Mouse (Mus musculus): Measurements from ENCODE around the gene Slc51a. TPM values are rescaled to one million over a fixed set of nuclear protein-coding genes. Genes with fewer than 3 reads are reported as not detected.

Slc51a gene
- 0.25 and 1.3 TPM in 2 replicates for polyA plus RNA-seq (2015; fragmentation: Nextera tagmentation; extraction: Ambion mirVana)

DNA sequence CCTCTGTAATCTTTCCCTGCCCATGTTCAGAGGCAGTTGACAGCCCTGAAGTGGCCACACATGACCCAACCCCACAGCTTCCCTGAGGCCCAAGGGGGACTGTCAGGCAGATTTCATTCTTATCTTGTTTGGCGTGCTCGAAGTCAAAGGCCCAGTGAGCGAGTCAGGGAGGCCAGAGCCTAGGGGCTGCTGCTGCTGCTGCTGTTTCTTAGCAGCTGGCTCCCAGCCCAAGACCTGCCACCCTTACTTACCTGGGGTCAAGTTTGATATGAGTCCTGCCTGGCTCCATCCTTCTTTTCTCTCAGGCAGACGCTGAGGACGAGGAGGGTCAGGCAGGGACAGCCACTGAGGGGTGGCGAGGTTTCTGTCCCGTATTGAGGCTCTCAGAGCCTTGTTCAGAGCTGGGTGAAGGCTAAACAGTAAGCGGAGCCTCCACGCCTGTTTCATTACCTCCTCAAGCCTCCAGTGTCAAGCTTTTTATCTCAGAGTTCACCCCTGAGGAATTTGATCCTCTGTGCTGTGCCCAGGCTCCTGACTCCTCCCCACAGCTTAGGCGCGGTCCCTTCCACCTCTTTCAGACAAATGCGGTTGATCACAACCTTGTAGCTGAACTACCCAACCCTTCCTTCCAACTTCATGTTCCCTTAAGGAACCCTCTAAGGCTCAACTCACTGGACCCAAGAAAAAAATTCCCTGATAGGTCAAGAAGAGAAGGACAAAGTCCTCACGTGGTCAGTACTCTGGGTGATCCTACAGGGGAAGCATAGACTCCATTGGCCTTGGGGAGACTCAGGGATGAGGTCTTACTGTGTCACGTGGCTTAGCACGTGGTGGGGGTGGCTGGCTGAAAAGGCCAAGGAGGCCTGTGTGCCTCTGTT, at the start of gene Slc51a:
TSS of gene Slc51a (minus strand) at position 646 of the 878 bp plus-strand sequence.
- H3K9ac ChIP-seq (ENCODE audit: low read depth, low read length): no peak within 1 kb of the TSS
- no peaks in the 10 kb centered on the region for H3K9me3 ChIP-seq (replicated peaks; ENCODE audit: control insufficient read depth, low read length)
- peaks cover 16% of the 10 kb centered on the region for H3K4me1 ChIP-seq (ENCODE audit: control insufficient read depth, low read depth, low read length)
- no peak within 1 kb of the TSS for H3K4me3 ChIP-seq (ENCODE audit: low read depth, low read length)
- H3K36me3 ChIP-seq (ENCODE audit: control insufficient read depth, insufficient read depth): no peaks in the 10 kb centered on the region
- H3K27me3 ChIP-seq (ENCODE audit: control insufficient read depth, insufficient read depth, low read depth, low read length): no peaks in the 10 kb centered on the region
- WGBS (ENCODE audit: insufficient replicate concordance): 33% methylated on average over 15 of the region's 15 CpGs
- H3K4me2 ChIP-seq (ENCODE audit: low read depth, low read length): peak within 1 kb of the TSS; percentile 37
- H3K27ac ChIP-seq (ENCODE audit: low read length): no peak within 1 kb of the TSS
- peak; percentile 91 for ATAC-seq (ENCODE audit: low read depth)

DNA sequence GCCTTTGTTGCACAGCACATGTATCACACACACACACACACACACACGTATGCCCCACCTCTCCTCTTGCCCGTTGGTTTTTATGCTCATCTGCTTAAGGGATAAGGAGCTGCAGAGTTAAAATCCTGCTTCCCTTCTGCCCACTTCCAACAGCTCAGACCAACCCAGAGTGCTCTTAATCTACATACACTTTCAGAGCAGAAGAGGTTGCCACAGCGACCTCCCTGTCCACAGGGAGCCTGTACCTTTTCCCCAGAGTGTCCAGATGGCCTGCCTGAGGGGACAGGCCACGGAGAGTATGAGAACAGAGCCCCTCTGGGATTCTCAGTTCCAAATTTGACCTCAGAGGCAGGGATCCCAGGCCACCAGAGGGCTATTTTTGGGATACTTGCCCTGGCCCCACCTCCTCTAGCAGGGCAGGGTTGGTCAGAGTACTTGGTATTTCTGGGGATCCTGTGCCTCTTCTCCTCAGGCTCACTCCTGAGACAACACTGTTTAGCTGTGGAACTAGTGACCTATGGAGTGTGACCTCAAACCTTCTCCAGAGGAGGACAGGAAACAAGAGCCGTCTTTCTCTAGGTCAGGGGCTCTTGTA, 47.6 kb upstream of the Slc51a start:
- no peak overlapping the region for H3K27ac ChIP-seq (ENCODE audit: low read length)
- ATAC-seq (ENCODE audit: low read depth): 0 out of 2 replicates have a peak, but pooled peaks have one; percentile 9
- peaks cover 16% of the 10 kb centered on the region for H3K4me1 ChIP-seq (ENCODE audit: control insufficient read depth, low read depth, low read length)
- no peaks in the 10 kb centered on the region for H3K27me3 ChIP-seq (ENCODE audit: control insufficient read depth, insufficient read depth, low read depth, low read length)
- no peak overlapping the region for H3K4me2 ChIP-seq (ENCODE audit: low read depth, low read length)
- H3K9ac ChIP-seq (ENCODE audit: low read depth, low read length): no peak overlapping the region
- no peaks in the 10 kb centered on the region for H3K36me3 ChIP-seq (ENCODE audit: control insufficient read depth, insufficient read depth)
- 40% methylated on average over 5 of the region's 5 CpGs for WGBS (ENCODE audit: insufficient replicate concordance)
- no peaks in the 10 kb centered on the region for H3K9me3 ChIP-seq (replicated peaks; ENCODE audit: control insufficient read depth, low read length)
- H3K4me3 ChIP-seq (ENCODE audit: low read depth, low read length): no peak overlapping the region

- Histone ChIP-seq H3K27ac (ENCODE audit: low read length) (no peak overlapping the region), H3K4me2 (ENCODE audit: low read depth, low read length) (no peak overlapping the region), H3K36me3 (ENCODE audit: control insufficient read depth, insufficient read depth) (no peaks in the 10 kb centered on the region), H3K9me3 (replicated peaks; ENCODE audit: control insufficient read depth, low read length) (no peaks in the 10 kb centered on the region), H3K4me1 (ENCODE audit: control insufficient read depth, low read depth, low read length) (peaks cover 13% of the 10 kb centered on the region), H3K27me3 (ENCODE audit: control insufficient read depth, insufficient read depth, low read depth, low read length) (no peaks in the 10 kb centered on the region), H3K9ac (ENCODE audit: low read depth, low read length) (no peak overlapping the region), H3K4me3 (ENCODE audit: low read depth, low read length) (no peak overlapping the region)
- 68% methylated on average over 18 of the region's 18 CpGs for WGBS (ENCODE audit: insufficient replicate concordance)
- no peak for ATAC-seq (ENCODE audit: low read depth)
These were observed 45.5 kb upstream of the Slc51a start for GRCm38 (mm10) chr16:32532878-32533826.

DNA sequence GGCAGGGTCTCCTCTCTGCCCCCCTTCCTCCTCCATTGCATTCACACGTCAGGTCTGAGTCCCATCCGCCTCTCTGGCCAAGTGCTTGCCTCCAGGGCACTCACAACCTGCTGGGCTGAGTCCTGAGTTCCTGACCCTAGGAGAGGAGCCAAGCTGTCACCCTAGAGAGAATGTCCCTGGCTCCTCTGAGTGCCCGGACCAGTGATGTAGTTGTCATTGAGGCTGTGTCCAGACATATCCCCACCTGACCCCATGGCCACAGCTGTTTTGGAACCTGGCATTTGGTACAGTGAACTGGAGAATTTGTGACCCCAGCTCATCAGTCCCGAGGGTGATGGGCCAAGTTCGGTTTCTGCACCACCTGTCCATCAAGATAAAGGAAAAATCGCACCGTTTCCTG, 39.2 kb upstream of the Slc51a start:
- no peak overlapping the region for H3K4me2 ChIP-seq (ENCODE audit: low read depth, low read length)
- peaks cover 17% of the 10 kb centered on the region for H3K4me1 ChIP-seq (ENCODE audit: control insufficient read depth, low read depth, low read length)
- H3K9ac ChIP-seq (ENCODE audit: low read depth, low read length): no peak overlapping the region
- H3K27me3 ChIP-seq (ENCODE audit: control insufficient read depth, insufficient read depth, low read depth, low read length): no peaks in the 10 kb centered on the region
- no peak overlapping the region for H3K27ac ChIP-seq (ENCODE audit: low read length)
- no peaks in the 10 kb centered on the region for H3K9me3 ChIP-seq (replicated peaks; ENCODE audit: control insufficient read depth, low read length)
- no peak for ATAC-seq (ENCODE audit: low read depth)
- H3K36me3 ChIP-seq (ENCODE audit: control insufficient read depth, insufficient read depth): no peaks in the 10 kb centered on the region
- WGBS (ENCODE audit: insufficient replicate concordance): 33% methylated on average over 7 of the region's 7 CpGs
- no peak overlapping the region for H3K4me3 ChIP-seq (ENCODE audit: low read depth, low read length)

- 77% methylated on average over 5 of the region's 5 CpGs for WGBS (ENCODE audit: insufficient replicate concordance)
- no peak for ATAC-seq (ENCODE audit: low read depth)
- no peak overlapping the region for H3K4me2 ChIP-seq (ENCODE audit: low read depth, low read length)
- no peaks in the 10 kb centered on the region for H3K9me3 ChIP-seq (replicated peaks; ENCODE audit: control insufficient read depth, low read length)
- no peaks in the 10 kb centered on the region for H3K36me3 ChIP-seq (ENCODE audit: control insufficient read depth, insufficient read depth)
- H3K4me1 ChIP-seq (ENCODE audit: control insufficient read depth, low read depth, low read length): peaks cover 36% of the 10 kb centered on the region
- no peaks in the 10 kb centered on the region for H3K27me3 ChIP-seq (ENCODE audit: control insufficient read depth, insufficient read depth, low read depth, low read length)
- peak overlapping the region; percentile 21; the same call in 1 of the 2 replicates for H3K27ac ChIP-seq (ENCODE audit: low read length)
- no peak overlapping the region for H3K9ac ChIP-seq (ENCODE audit: low read depth, low read length)
- no peak overlapping the region for H3K4me3 ChIP-seq (ENCODE audit: low read depth, low read length)
These were observed 36.6 kb upstream of the Slc51a start for GRCm38 (mm10) chr16:32524244-32524615.

- no peak overlapping the region for H3K4me3 ChIP-seq (ENCODE audit: low read depth, low read length)
- peak overlapping the region; percentile 21; the same call in 1 of the 2 replicates for H3K27ac ChIP-seq (ENCODE audit: low read length)
- no peak overlapping the region for H3K9ac ChIP-seq (ENCODE audit: low read depth, low read length)
- no peak overlapping the region for H3K4me2 ChIP-seq (ENCODE audit: low read depth, low read length)
- H3K27me3 ChIP-seq (ENCODE audit: control insufficient read depth, insufficient read depth, low read depth, low read length): no peaks in the 10 kb centered on the region
- H3K4me1 ChIP-seq (ENCODE audit: control insufficient read depth, low read depth, low read length): peaks cover 38% of the 10 kb centered on the region
- H3K36me3 ChIP-seq (ENCODE audit: control insufficient read depth, insufficient read depth): no peaks in the 10 kb centered on the region
- 71% methylated on average over 8 of the region's 8 CpGs for WGBS (ENCODE audit: insufficient replicate concordance)
- no peaks in the 10 kb centered on the region for H3K9me3 ChIP-seq (replicated peaks; ENCODE audit: control insufficient read depth, low read length)
- ATAC-seq (ENCODE audit: low read depth): peak; percentile 54
These were observed 36.0 kb upstream of the Slc51a start for GRCm38 (mm10) chr16:32523462-32524243.

DNA sequence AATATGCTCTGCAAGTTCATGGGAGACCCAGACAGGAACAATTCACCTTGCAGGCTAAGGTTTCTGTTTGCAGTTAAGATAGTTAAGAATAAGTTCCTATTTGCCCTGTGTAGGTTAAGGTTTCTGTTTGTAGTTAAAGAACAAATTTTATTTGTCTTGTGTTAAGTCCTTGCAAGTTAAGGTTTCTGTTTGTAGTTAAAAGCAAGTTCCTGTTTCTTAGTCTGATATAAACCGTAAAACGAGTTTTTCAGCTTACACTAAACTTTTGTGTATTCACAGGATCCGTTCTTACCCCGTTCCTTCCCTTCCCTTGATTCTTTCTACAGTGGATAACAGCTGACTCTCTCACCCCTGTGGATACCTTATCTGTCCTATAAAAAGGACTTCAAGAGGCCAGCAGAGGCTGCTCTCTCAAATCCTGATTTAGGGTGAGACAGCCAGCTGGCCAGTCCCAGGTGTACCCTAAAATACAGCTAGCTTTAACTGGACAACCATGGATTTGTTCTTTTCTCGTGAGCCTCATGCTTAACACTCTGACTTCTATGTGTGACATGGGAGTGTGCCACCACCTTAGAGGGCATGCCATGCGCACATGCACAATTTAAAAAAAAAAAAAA, 35.0 kb upstream of the Slc51a start:
- ATAC-seq (ENCODE audit: low read depth): no peak
- peak overlapping the region; percentile 27; the same call in 1 of the 2 replicates for H3K27ac ChIP-seq (ENCODE audit: low read length)
- no peaks in the 10 kb centered on the region for H3K27me3 ChIP-seq (ENCODE audit: control insufficient read depth, insufficient read depth, low read depth, low read length)
- no peaks in the 10 kb centered on the region for H3K36me3 ChIP-seq (ENCODE audit: control insufficient read depth, insufficient read depth)
- no peak overlapping the region for H3K4me2 ChIP-seq (ENCODE audit: low read depth, low read length)
- no peaks in the 10 kb centered on the region for H3K9me3 ChIP-seq (replicated peaks; ENCODE audit: control insufficient read depth, low read length)
- H3K9ac ChIP-seq (ENCODE audit: low read depth, low read length): no peak overlapping the region
- no peak overlapping the region for H3K4me3 ChIP-seq (ENCODE audit: low read depth, low read length)
- WGBS (ENCODE audit: insufficient replicate concordance): 50% methylated on average over 6 of the region's 6 CpGs
- peaks cover 38% of the 10 kb centered on the region for H3K4me1 ChIP-seq (ENCODE audit: control insufficient read depth, low read depth, low read length)

DNA sequence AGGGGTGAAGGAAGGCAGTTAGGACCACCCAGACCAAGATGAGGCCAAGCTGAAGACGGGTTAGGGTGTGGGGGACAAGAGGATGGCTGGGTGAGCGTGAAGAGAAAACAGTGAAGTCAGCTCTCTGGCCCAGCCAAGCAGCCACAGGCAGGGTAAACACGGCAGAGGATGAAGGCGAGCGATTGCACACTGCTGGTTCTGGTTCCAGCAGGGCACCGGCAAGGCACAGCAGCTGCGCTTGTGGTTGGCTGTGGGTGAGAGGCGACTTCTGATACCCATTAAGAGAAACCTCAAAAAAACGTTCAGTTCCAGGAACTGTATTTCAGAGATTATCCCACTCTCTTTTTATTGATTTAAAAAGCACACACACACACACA, 32.7 kb upstream of the Slc51a start:
- Histone ChIP-seq H3K4me1 (ENCODE audit: control insufficient read depth, low read depth, low read length) (peaks cover 51% of the 10 kb centered on the region), H3K27me3 (ENCODE audit: control insufficient read depth, insufficient read depth, low read depth, low read length) (no peaks in the 10 kb centered on the region), H3K36me3 (ENCODE audit: control insufficient read depth, insufficient read depth) (no peaks in the 10 kb centered on the region), H3K4me2 (ENCODE audit: low read depth, low read length) (peak overlapping the region; percentile 12), H3K9ac (ENCODE audit: low read depth, low read length) (peak overlapping the region; percentile 41), H3K4me3 (ENCODE audit: low read depth, low read length) (no peak overlapping the region), H3K9me3 (replicated peaks; ENCODE audit: control insufficient read depth, low read length) (no peaks in the 10 kb centered on the region), H3K27ac (ENCODE audit: low read length) (peak overlapping the region; percentile 82)
- ATAC-seq (ENCODE audit: low read depth): peak; percentile 52
- WGBS (ENCODE audit: insufficient replicate concordance): 9% methylated on average over 9 of the region's 9 CpGs
